Mouse (Mus musculus) brain, embryonic 14.5 days (tissue): ENCODE data around the gene Lrrc49. TPM values are rescaled to one million over a fixed set of nuclear protein-coding genes. Genes with fewer than 3 reads are reported as not detected.

ENCODE experiments used
- DNase-seq: peaks from one replicate; pipeline ENCODE4 v3.0.0-alpha.2; 2011; ENCODE audit warnings: low read depth
- CTCF ChIP-seq: fragments of 200-500 bp; IDR thresholded peaks from 2 replicates; pipeline ENCODE4 v1.5.1; 2012; ENCODE audit warnings: inconsistent platforms, mild to moderate bottlenecking, moderate library complexity, borderline replicate concordance; ENCODE audit not compliant: insufficient read depth, insufficient read length; ENCODE audit errors: extremely low read depth
- POLR2A ChIP-seq: fragments of 200-500 bp; IDR thresholded peaks from 2 replicates; pipeline ENCODE4 v1.6.1; 2012; ENCODE audit warnings: mild to moderate bottlenecking, inconsistent platforms, borderline replicate concordance; ENCODE audit not compliant: poor library complexity, insufficient read depth, insufficient read length, severe bottlenecking; ENCODE audit errors: extremely low read depth
- polyA plus RNA-seq: library from polyadenylated mRNA; depleted of rRNA; stranded (reverse); fragments of >200 nt; gene quantifications from 2 replicates; pipeline ENCODE4 v1.2.3, GENCODE M21; 2012

Gene Lrrc49
- polyA plus RNA-seq, 1 experiment, result 72.4 TPM

GRCm38 (mm10) chr9:60707594-60707993 lies 19.6 kb upstream of the Lrrc49 start:
- TF ChIP-seq CTCF, result peak; percentile 15; the same call in 1 of the 2 replicates
- TF ChIP-seq POLR2A, result no peak
- no peak for DNase-seq

DNA sequence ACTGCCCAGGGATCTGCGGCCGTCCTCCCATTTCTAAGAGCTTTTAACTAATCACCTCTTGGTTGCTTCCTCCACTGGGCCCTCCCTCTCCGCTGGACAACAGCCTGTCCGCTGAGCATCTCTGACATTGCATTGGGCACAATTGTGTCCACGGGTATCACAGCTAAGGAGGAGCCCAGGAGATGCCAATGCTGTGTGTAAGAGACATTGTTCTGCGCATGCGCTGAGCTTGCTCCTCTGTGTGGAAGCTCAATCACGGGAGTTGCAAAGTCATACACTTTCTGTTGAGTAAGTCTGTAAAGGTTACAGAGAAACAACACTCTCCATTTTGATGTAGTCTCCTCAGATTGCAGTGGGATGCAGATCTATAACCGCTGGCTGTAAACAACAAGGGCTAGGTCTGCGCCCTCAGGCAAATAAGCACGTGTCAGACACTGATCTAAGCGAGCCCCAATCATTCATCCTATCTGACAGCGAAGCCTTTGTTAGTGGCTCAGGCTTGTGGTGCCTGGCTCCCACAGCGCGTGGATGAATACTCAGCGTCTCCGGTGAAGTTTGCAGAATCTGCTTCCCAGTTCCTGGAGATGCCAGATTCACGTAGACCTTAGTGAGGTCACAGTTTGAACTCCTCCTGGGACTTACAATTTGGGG lies 11.7 kb upstream of the Lrrc49 start:
- TF ChIP-seq POLR2A, result no peak
- TF ChIP-seq CTCF, result no peak
- DNase-seq, result peak; percentile 39

DNA sequence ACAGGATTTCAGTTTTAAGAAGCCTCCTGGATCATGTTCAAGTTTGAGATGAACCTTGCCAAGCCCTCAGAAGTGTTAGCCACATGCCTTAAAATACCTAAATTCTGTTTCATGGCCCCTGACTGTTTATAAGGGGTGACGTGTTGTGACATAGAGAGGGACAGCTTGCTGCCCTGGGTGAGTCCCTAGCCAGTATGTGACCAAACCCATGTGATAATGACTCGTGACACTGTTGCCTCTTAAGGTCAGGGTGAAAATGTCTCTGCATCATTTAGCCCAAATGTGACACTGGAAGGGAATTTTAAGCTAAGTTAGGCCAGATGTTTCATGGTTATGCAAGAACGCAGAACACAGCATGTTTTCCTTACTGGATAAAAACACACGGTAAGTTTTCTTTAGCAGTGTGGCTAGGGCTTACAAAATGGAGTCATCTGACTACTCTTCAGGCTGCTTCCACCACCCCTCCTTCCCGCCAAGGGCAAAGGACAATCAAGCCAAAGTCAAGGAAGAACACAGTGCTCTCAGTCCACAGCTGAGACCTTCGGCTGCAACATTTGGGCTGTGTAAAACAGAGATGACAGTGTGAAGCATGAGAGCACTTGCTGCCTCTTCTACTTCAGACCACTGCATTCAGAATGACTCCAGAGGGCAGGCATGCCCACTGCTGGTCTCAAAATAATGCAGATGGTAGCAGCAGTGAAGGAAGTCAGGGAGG lies 8.5 kb upstream of the Lrrc49 start:
- TF ChIP-seq CTCF (no peak), POLR2A (no peak)
- no peak for DNase-seq

DNA sequence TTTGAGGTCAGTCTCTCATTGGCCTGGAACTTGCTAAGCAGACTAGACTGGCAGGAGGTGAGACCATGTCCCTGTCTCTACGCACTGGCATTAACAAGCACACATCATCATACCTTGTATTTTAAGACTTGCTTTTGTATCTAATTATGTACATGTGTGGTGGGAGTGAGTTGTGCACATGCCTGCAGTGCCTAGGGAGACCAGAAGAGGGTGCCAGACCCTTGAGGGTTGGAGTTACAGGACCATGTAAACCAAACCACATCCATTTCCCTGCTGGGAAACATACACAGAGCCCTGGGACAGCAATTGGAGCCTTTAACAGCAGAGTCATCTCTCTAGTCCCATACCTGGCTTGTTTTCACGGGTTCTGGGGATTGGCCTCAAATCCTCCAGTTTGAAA lies 6.0 kb upstream of the Lrrc49 start:
- TF ChIP-seq POLR2A (no peak), CTCF (peak; percentile 39; the same call in 1 of the 2 replicates)
- no peak for DNase-seq

- TF ChIP-seq POLR2A, result no peak
- TF ChIP-seq CTCF, result no peak
- no peak for DNase-seq
Observed at GRCm38 (mm10) chr9:60692624-60693023, 4.7 kb upstream of the Lrrc49 start.

- TF ChIP-seq POLR2A (no peak), CTCF (peak; percentile 32; the same call in 1 of the 2 replicates)
- peak; percentile 85 for DNase-seq
Observed at GRCm38 (mm10) chr9:60687415-60687814, 543 bp downstream of the Lrrc49 start.

DNA sequence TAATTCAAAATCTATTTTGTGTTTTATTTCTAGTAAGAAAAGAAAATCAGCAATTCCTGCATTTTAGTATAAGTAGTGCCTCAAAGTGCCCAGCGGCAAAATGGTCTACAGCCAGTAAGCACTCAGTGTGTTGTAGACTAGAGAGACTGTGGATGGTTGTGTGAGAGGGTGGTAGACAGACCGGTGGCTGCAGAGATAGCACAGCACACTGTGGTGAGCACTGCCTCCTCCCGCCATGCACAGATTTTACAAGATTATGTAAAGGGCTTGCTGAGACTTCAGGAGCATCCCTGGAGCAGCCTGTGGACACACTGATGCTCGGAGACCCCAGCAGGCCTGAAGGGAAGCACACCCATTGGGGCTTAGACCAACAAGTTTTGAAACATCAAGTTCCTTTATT lies 5.2 kb downstream of the Lrrc49 start:
- TF ChIP-seq POLR2A (no peak), CTCF (no peak)
- no peak for DNase-seq

DNA sequence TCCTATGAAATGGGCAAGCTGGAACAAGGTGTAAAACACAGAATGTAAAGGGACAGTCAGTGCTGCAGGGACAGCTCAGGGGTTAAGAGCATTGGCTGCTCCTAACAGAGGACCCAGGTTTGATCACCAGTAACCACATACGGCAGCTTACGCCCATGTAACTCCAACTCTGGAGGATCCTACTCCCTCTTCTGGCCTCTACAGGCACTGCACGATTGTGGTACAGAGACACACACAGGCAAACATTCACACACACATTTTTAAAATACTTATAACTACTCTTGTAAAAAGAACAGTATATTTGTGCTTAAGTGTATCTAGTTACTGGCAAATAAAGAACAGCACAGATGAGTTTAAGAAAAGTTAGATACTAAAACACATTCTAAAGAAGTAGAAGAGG lies 7.0 kb downstream of the Lrrc49 start:
- TF ChIP-seq POLR2A (no peak), CTCF (peak; percentile 33; the same call in 1 of the 2 replicates)
- DNase-seq, result no peak

- no peak for DNase-seq
- TF ChIP-seq POLR2A, result no peak
- TF ChIP-seq CTCF, result no peak
Observed at GRCm38 (mm10) chr9:60678913-60679312, 9.0 kb downstream of the Lrrc49 start.

GRCm38 (mm10) chr9:60676429-60676828 lies 11.5 kb downstream of the Lrrc49 start:
- TF ChIP-seq POLR2A, result no peak
- TF ChIP-seq CTCF, result no peak
- no peak for DNase-seq

- TF ChIP-seq CTCF (peak; percentile 27; the same call in 1 of the 2 replicates), POLR2A (no peak)
- no peak for DNase-seq
Observed at GRCm38 (mm10) chr9:60674780-60675179, 13.2 kb downstream of the Lrrc49 start.
